Mouse (Mus musculus) spleen, adult 18-20 months (tissue): ENCODE data around the gene Cadm1.

Experiments used
- DNase-seq, 2 experiments: peaks; one replicate each; pipeline ENCODE4 v3.0.0; 2022; ENCODE audit warnings: mixed read lengths in 2 of 2

The Cadm1 gene

DNA sequence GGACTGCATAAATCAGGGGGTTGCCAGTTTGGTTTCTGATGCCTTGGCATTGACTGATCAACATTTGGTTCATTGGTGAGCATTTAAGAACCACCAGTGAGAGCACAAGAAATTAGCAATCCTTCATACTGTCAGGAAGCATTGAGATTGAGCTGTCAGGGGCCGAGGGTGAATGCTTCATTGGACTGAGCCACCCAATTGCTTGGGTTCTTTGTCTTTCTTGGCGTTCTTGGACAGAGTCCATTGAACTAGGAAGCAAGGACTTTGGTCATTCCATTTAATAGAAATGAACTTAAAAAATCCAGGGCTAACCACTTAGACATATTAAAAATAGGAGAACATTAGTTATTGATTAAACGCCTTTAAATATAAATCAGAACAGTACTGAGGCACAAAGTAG is 214.9 kb downstream of the Cadm1 start:
- DNase-seq: no peak

DNA sequence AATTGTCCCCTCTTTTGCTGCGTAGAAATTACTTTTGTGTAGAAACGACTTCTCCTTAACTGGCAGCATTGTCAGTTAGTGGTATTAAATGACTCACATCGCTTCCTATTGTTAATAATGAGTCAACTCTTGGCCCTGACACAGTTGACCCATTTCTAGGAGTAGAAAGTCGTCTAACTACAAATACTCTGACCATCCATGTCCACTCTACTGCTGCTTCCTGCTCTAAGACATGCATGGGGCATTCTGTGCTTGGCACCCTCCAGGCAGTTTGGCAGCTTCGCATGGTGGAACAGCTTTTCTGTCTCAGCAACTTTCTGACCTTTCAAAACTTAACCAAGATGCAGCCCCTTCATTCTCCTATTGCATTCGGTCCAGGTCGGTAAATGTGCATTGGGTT is 215.7 kb downstream of the Cadm1 start:
- DNase-seq: no peak

DNA sequence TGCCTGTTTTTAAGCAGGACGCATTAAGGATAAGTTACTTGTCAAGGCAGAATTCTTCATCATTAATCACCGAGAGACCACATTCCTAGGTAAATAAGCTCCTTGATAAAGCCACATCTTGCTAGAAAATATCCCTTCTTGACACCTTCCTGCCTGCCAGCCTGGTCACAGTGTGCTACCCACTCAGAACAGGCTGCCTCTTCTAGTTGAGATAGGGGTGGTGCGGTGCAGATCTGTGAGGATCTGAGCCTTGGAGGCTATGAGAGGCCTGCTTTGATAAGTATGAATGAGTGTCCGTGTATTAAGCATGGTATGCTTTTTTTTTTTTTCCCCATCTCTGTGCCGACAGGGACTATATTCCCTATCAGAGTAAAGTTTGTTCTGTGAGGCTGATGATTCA is 219.2 kb downstream of the Cadm1 start:
- DNase-seq: no peak

DNA sequence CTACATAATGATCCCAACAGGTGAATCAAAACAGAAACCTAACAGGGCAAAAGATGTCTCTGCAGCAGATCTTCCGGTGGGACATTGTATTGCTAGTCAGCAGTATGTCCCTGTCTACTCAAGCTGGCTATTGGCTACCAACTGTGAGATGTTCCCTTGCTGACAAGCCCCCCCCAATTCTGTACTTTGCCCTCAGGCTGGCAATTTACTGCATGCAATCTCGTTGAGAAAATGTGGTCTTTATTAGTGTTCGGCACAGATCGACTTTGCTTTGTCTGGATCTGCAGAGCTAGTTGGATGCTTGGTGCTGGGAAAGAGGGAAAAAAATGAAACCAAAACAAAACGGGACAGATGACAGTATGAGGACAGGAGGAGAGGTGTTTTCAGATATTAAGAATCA is 222.5 kb downstream of the Cadm1 start:
- no peak for DNase-seq

DNA sequence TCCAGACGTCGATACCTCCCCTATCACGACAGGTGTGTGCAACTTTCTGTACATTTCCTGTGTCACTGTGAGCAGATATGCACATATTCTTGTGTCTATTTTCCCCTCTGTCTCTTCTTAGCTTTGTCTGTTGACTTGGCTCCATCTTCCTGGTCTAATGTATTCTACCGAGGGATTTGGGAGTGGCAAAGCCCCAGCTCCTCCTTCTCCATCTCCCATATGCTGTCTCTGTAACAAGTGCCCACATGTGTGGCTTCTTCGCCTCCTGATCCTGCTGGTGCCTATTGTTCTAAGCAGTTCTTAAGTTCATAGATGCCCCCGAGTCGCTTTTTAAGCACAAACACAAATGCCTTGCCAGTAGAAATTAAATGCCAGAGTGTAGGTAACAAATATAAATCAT is 223.2 kb downstream of the Cadm1 start:
- DNase-seq: no peak

DNA sequence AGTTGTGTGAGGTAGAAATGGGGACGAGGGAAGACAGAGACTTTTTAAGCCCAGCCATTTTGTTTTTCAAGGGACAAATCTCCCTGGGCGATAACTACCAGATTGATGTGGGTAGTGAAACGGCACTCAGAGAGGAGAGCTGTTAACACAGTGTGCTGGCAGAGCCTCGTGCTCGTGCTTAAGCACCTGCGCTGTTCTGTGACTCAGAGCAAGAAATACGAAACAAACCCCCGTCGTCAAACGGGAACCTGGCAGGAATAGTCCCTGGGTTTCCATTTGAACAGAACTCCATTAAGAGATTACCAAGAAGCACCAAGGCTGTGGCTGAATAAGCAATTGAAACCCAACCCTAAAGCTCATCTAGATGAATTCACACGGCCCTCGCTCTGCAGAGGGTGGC is 225.1 kb downstream of the Cadm1 start:
- no peak for DNase-seq

- DNase-seq: no peak
Observed at GRCm38 (mm10) chr9:47757798-47758197, 227.8 kb downstream of the Cadm1 start.

- DNase-seq: no peak
Observed at GRCm38 (mm10) chr9:47758320-47758719, 228.3 kb downstream of the Cadm1 start.

DNA sequence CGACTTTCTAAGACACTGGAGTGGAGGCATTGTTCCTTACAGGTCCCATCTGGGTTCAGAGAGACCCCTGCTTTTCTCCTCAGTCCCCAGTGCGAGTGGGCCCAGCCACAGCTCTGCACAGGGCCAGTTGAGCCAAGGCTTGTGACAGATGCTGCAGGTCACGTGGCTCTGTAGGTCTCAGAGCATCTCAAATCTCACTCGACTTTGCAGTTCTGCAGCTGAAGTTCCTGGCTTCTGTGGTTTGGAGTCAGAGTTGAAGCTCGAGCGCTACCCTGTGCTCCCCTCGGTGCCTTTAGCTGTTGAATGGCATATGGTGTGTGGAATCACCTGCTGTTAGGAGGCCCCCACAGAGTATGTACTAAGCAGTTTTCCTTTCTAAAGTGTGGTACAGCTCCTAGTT is 229.8 kb downstream of the Cadm1 start:
- DNase-seq: no peak

- DNase-seq: no peak
Observed at GRCm38 (mm10) chr9:47761601-47762000, 231.6 kb downstream of the Cadm1 start.

GRCm38 (mm10) chr9:47762913-47763312 is 232.9 kb downstream of the Cadm1 start:
- DNase-seq: no peak

GRCm38 (mm10) chr9:47764920-47765319 is 234.9 kb downstream of the Cadm1 start:
- no peak for DNase-seq

DNA sequence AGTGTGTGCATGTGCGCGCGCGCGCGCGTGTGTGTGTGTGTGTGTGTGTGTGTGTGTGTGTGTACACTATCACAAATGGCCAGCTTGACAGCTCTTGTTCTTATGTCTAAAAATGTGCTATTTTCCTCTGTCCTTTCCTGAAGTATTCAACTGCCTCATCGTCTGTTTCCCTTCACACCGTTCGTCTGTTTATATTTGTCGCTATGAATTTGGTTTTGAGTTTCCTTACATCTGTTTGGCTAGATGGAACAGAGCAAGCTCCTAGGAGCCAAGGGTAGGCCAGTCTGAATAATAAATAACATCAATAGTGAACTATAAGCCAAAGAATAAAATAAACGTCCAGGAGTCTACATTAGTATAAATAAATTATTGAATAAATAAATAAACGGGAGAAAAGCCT is 235.3 kb downstream of the Cadm1 start:
- DNase-seq: no peak

DNA sequence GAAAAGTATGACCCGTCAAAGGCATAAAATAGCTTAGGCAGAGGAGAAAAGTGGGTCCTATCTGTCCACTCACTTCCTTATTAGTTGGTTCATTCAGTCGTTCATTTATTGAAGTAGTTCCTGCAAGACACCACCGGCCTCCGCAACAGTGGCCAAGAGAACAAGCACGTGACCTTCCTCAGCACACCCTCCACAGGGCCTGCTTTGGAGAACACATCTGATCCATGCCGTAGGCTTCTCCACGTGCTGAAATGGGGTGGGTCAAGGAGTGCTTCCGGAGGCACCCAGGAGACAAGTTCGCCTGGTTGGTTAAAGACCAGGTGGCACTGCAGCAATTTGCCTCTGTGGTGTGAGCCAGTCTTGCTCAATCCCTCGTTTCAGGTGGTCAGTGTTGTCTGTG is 236.4 kb downstream of the Cadm1 start:
- DNase-seq: no peak

- no peak for DNase-seq
Observed at GRCm38 (mm10) chr9:47770836-47771235, 240.9 kb downstream of the Cadm1 start.

GRCm38 (mm10) chr9:47771953-47772352 is 242.0 kb downstream of the Cadm1 start:
- no peak for DNase-seq

DNA sequence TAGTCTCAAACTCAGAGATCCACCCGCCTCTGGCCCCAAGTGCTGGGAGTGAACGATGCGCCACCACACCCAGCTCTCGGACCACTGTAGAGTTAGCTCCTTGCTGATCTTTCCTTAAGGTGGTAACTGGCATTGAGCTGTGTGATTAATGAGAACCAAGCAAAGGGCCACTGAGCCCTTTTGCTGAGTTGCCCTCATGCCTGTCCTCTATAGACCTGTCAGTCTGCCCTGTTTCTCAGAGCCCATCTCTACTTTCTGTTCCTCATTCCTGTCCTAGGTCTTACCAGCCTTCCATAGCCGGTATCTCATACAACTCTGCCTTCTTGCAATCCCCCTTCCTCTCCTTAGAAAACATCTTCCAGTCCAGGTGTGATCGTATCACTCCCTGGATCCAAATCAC is 242.8 kb downstream of the Cadm1 start:
- DNase-seq: no peak

DNA sequence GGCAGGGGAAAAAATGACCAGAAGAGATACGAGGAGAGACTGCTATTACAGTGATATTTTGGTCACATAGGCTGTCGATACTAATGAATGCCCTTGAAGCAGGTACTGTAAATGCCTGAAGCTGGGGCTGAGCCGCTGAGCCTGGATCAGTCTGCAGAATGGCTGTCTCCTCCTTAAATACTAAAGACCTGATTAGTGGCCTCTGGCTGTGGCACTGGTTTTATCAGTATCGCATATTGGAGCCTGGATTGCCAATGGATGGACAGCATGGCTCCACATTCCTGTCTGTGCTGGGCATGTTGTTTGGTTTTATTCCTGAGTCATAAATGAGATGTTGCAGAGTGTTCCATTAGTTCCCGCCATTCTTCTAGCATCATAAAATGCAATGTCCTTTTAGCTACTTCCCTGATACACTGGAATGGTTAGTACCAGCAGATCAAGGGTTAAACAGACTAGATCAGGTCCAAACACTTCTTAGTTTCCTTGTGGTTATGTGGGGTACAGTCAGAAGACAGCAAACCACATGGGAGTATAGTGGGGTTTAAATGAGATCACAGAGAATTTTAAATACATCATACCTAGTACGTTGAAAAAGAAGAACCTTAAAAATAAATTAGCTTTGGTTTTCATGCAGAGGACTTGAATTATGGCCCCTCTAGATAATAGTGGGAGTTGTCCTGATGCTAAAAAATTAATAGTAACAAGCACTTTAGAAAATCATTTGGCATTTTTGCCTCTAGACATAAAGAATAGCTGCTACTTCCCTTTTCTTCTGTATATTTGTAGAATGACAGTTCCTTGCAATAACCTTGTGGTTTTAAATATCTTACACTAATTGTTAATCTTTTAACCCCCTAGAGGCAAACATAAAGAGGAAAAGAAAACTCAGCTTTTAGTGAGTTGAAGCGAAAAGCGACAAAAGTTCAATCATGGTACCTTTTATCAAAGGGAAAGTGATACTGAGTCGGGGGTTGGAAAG is 247.3 kb downstream of the Cadm1 start:
- no peak for DNase-seq

DNA sequence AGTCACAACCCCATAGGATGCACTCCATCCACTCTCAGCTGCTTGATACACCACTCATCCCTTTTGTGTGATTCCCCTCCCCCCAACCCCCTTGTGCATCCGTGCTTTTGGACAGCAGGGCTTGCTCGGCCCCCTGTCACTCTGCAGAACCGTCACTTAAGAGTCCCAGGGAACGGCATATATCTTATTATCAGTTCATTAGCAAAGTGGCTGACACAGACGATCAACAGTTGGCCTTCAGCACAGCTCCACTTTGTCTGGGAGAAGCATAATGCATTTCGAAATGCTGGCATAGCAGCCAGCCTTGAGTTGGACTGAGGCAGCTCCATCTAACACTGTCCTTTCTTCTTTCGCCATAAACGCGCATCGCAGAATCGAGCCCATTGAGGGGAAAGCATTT is 248.5 kb downstream of the Cadm1 start:
- no peak for DNase-seq

GRCm38 (mm10) chr9:47779291-47779690 is 249.3 kb downstream of the Cadm1 start:
- no peak for DNase-seq

DNA sequence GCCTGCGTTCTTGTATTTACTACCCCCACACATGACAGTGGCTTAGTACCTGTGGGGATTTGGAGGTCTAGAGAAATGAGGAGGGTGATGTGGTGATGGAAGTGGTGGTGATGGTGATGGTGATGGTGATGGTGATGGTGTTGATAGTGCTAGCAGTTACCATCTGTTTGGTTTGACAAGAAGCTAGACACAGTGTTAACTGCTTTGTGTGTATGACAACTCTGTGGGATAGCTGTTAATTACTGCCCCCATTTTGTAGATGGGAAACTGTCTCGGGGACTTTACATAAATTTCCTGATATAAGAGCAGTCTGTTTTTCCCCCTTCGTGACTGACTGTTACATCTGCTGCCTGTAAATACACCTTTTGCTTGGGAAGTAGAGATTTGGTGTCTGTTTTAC is 256.7 kb downstream of the Cadm1 start:
- DNase-seq: no peak

GRCm38 (mm10) chr9:47798478-47798877 is 268.5 kb downstream of the Cadm1 start:
- DNase-seq: no peak

GRCm38 (mm10) chr9:47801242-47801641 is 271.3 kb downstream of the Cadm1 start:
- no peak for DNase-seq

GRCm38 (mm10) chr9:47802527-47802926 is 272.6 kb downstream of the Cadm1 start:
- no peak for DNase-seq
